Mouse (Mus musculus) thymus, adult 2 months (tissue): Measurements from ENCODE around the gene Pik3cb.

Experiments
- CTCF ChIP-seq: fragments of 200-500 bp; IDR thresholded peaks from 2 replicates; pipeline ENCODE4 v1.5.1; 2012; ENCODE audit warnings: mild to moderate bottlenecking, control low read depth, low read length, moderate library complexity, borderline replicate concordance; ENCODE audit not compliant: control insufficient read depth, poor library complexity, insufficient read depth; ENCODE audit errors: extremely low read depth
- POLR2A ChIP-seq: fragments of 200-500 bp; IDR thresholded peaks from 2 replicates; pipeline ENCODE4 v1.6.1; 2012; ENCODE audit warnings: mild to moderate bottlenecking, low read length, control low read depth, moderate library complexity; ENCODE audit not compliant: control insufficient read depth, poor library complexity, insufficient read depth; ENCODE audit errors: extremely low read depth

DNA sequence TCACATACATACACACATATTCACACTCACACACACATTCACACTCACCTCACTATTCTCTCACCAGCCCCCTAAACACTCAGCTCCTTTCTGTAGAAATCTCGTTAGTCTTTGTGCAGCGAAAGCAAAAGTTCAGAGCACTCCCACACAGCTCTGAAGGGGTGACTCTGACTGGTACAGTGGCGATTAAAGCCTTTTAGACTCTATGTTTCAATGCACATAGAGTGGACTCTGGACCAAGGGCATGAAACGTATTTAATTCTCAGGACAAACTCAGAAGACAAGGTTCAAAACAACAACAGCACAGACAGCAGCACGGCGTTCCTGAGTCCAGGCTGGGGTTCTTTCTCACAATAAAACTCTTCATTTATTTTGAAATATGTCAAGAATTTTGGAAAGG, 122.7 kb downstream of the Pik3cb start:
- TF ChIP-seq CTCF = no peak
- no peak for TF ChIP-seq POLR2A
